Mouse (Mus musculus) adrenal gland, adult (tissue): ENCODE results near the gene Rapgef4.

Source experiments
- DNase-seq, 2 experiments: peaks; one replicate each; pipeline ENCODE4 v3.0.0; 2022 to 2023; ENCODE audit warnings: low spot score in 1 of 2; ENCODE audit not compliant: inconsistent age in 2 of 2

Rapgef4 gene

GRCm38 (mm10) chr2:71982868-71983597, 2.0 kb downstream of the Rapgef4 start:
- DNase-seq: no peak

DNA sequence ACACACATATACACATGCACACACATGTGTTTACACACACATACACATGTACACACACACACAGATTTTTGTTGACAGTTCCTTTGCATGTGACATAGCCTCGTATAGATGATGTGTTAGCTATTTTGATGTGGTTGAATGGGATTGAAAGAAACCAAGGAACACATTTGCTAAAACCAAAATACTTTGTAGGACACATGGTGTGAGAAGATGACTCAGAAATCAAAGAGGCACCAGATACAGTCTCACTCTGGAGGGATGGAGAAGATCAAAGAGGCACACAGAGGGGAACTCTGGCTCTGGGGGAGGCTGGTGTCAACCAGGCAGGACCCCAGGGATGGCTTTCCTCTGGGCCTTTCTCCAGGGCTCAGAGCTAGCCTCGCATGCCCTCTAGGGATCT, 4.7 kb downstream of the Rapgef4 start:
- DNase-seq: no peak

DNA sequence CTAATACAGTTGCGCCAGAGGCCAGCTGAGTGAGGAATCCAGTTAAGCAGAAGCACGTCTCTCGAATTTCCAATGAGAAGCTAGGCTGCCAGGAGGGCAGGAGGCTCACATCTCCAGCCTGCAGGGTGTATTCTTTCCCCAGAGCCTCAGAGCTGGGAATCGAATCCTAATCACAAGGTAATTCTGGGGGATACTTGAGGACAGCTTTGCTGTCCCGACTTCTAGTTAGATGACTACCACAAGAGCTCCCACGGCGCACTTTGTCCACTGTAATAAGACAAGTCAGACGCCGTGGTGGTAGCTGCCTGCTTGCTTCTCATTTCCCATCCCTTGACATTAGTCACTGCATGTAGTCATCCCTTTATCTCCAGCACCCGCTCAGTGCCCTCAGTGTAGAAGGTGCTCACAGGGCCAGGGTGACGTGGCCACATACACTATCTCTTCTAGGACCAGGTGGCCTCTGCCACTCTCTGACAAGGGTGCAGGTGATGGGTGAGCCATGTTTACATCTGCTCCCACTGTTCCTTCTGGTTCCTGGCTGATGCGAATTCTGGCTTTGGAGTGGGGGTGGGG, 5.3 kb downstream of the Rapgef4 start:
- DNase-seq: peak; percentile 50 to 60

GRCm38 (mm10) chr2:71988572-71988971, 7.5 kb downstream of the Rapgef4 start:
- DNase-seq: no peak

- no peak for DNase-seq
These were observed 11.1 kb downstream of the Rapgef4 start for GRCm38 (mm10) chr2:71992129-71992528.

DNA sequence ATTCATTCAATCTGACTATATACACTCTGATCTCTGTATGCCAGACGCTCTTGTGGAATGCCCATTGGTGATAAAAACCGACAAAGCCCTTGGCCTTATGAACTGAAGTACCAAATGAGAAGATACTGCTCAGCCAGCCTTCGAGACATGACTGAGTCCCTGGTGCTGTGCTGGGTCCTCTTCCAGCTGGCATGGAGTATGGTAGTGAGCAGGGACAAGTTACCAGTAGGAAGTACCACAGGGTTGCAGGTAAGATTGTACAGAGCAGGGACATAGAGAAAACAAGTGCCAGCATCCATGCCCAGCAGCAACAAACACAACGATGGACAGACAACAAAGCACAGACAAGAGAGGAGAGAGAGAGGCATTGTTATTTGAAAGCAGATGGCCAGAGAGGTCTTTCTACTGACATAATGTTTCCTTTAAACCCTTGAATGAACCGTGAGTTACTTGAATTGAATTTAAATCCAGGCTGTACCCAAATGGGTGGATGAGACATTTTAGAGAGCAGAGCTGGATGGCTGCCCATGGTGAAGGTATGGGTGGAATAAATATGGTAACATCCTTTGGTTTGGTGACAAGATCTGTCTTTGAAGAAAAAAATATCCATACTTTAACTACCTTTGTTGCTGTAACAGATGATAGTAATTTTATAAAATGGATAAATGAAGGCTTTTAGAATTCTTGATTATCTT, 12.8 kb downstream of the Rapgef4 start:
- DNase-seq: no peak

DNA sequence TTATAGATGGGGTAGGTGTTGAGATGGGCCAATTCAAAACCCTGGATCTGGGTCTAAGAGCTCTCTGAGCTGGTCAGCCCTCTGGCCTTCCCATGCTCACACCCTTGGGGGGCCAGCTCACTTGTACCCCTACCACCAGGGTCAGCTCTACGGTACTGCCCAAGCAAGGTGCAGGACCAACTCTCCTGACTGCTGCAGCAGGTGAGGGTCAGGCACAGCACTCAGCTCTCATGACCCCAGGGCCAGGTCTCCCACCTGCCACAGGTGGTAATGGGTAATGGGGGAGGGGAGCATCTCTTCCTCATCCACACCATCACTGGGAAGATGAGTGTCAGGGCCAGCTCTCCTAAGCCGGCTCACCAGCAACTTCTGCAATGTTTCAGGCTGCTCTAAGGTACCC, 17.5 kb downstream of the Rapgef4 start:
- no peak for DNase-seq

- no peak for DNase-seq
These were observed 19.1 kb downstream of the Rapgef4 start for GRCm38 (mm10) chr2:72000102-72000501.

DNA sequence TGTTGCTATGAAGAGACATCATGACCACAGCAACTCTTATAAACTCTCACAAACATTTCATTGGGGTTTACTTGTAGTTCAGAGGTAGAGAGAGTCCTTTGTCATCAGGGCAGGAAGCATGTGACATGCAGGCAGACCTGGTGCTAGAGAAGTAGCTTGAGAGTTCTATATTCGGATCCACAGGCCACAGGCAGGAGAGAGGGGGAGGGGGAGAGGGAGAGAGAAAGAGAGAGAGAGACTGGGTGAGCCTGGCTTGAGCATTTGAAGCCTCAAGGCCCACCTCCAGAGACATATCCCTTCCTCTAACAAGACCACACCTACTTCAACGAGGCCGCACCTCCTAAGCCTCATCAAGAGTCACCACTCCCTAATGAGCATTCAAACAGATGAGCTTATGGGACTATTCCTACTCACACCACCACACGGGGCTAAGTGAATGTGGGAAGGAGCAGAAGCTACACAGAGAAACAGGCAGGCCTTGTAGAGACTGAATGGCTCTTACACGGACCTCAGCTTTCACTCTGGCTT, 21.9 kb downstream of the Rapgef4 start:
- DNase-seq: no peak

DNA sequence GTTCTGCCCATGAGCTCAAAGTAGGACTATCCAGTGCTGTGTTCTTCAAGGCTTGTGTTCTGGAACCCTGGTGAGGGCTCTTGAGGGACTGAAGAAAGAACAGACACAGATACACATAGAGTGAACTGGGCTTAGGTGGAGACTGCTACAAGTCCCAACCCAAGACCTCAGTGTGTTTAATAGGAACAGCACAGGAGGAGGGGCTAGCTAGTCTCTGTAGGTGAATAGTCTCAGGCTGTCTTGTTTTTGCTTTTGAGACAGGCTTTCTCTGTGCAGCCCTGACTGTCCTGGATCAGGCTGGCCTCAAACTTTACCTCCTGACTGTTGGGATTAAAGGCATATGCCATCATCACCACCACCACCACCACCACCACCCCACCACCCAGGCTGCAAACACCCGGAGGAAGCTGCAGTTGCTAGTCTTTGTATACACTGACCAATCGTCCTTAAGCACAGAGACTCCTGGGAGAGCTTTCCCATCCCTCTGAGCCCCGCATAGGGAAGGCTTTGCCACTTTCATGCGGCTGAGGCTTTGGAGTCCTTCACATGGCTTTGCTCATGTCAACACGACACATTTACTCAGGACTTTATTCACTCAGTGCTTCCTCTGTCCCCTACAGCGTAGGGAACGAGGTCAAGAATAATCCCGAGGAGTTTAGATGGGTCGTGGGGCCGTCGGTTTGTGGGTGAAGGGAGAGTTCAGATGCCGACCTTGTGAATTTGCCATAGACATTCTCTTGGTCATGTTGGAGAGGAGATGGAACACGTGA, 22.9 kb downstream of the Rapgef4 start:
- DNase-seq: no peak

- no peak for DNase-seq
These were observed 24.0 kb downstream of the Rapgef4 start for GRCm38 (mm10) chr2:72005051-72005450.

DNA sequence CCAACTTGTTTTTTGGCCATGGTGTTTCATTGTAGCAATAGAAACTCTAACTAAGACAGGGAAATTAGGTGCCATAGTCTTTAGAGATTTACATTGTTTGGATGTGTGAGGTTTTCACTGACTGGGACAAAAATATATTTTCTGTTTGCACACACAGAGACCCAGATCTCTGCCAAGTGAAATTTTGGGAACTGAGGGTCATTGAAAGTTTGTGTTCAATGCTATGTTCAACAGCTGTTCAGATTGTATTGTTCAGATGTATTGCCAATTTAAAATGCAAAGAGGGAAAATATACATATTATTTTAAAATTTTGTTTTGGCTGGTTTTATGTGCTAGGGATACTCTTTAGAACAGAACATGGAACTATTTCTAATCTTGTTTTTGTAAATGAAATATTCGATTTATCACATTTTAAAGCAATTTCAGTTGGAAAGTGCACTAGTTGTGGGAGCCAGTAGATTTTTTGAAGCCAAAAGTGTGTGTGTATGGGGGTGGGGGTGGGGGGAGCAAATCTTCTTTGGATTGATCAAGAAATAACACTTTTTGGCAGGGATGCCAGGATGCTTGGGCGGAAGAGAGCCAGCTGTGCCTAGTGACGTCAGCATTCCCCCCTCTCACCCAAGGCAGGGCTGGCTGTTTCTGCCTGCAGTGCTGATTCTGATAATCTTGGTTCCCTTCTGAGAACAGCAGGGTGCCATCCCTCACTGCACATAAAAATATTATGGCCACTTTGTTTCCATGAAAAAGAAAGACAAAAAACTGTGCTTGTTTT, 28.6 kb downstream of the Rapgef4 start:
- DNase-seq: no peak

- no peak for DNase-seq
These were observed 34.3 kb downstream of the Rapgef4 start for GRCm38 (mm10) chr2:72015366-72015765.

DNA sequence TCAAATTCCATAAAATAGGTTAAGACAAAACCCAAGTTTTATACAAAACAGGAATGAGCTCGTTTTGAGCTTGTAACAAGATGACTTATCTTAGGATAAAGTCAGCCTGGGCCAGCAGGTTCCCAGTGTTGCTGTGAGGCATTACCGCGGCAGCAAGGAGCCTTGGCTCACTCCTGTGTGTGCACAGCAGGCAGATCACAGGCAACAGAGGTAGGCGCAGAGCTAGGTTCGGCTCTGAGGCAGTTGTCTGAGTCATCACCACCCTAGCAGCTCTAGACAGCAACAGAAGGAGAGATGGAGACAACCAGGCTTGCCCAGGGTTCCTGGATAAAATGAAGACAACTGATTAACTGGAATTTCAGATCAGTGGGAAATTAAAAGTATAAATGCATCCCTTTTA, 35.0 kb downstream of the Rapgef4 start:
- DNase-seq: peak in 1 of 2 experiments; percentile 34

DNA sequence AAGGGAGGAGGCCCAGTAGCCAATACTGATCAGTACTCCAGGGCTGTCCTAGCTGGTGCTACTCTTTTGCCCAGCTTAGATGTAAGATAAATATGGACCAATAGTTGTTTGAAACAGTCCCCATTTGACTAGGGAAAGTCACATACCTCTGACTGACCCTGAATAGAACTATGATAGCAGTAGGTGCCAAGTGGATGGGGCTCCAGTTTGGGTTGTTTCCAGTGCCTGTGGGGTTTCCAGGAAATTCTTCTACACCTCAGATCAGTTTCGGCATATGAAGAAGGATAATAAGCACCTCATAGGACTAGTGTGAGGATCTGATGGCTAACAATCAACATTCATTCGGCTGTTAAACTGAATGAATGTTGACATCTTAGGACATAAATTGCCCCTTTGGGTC, 36.1 kb downstream of the Rapgef4 start:
- DNase-seq: no peak

DNA sequence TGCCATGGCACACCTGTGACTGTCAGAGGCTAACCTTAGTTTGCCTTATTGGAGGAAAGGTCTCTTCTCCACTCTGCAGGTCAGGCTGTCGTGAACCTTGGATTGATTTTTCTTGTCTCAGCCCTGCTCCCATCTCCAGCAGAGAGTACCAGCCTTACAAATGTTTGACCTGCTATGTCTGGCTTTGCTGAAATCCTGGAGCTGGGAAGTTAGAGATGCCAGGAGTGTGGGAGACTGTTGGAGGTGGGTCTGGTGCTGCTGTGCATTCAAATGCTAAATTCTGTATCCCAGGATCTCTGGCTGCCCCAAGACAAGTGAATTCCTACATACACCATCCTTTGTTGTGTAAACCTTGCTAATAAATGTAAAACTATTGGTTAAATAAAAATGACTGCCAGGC, 37.7 kb downstream of the Rapgef4 start:
- no peak for DNase-seq

GRCm38 (mm10) chr2:72020755-72021154, 39.7 kb downstream of the Rapgef4 start:
- no peak for DNase-seq

GRCm38 (mm10) chr2:72021440-72021839, 40.4 kb downstream of the Rapgef4 start:
- peak in 1 of 2 experiments; percentile 25 for DNase-seq

DNA sequence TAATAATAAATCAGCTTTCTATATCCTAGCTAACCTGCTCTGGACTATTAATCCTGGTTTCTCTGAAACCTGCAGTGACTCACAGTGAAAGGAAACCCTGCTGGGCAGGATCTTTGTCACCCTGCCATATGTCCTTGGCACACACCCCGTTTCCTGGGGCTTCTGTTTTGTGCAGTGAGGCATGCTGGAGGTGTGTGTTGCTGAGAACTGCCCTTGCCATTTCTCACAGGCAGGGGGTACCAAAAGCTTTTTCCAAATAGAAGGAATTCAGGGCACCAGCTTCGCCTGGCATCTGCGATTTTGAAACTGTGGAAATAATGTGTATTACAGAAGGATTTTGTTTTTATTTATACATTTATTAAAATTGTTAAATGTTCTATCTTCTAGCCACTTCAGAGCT, 40.8 kb downstream of the Rapgef4 start:
- DNase-seq: peak; percentile 83 to 93

GRCm38 (mm10) chr2:72023791-72024190, 42.8 kb downstream of the Rapgef4 start:
- DNase-seq: no peak

DNA sequence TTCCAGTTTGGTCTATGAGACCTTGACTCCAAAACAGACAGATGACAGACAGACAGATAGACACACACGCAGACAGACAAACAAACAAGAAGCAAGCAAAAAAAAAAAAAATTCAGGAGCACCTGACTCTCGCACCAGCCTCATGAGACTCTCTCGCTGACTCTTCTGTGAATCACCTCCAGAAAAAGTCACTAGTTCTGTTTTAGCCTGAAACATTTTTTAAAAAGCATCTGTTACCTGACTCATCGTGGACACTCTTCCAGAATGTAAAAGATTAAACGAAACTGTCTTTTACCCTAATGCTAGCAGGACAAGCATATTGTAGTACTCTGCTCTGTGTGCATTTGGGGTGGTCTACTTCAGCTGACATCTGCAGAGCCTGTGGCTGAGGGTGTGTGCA, 44.6 kb downstream of the Rapgef4 start:
- DNase-seq: peak in 1 of 2 experiments; percentile 29
